Mouse (Mus musculus): Measurements from ENCODE around the gene Adra2b. TPM values are rescaled to one million over a fixed set of nuclear protein-coding genes. Genes with fewer than 3 reads are reported as not detected.

Adra2b gene
- polyA plus RNA-seq, 1 experiment from 2014 or later = 0.90 TPM

- 77% methylated on average over 7 of the region's 7 CpGs for WGBS
- Histone ChIP-seq H3K36me3 (ENCODE audit: control insufficient read depth, insufficient read depth, low read length) (no peaks in the 10 kb centered on the region), H3K4me3 (ENCODE audit: low read length) (no peak overlapping the region), H3K9me3 (ENCODE audit: control insufficient read depth, low read length) (no peaks in the 10 kb centered on the region), H3K27me3 (replicated peaks; ENCODE audit: control insufficient read depth, insufficient read depth, low read length) (no peaks in the 10 kb centered on the region), H3K9ac (ENCODE audit: low read depth, low read length) (no peak overlapping the region), H3K27ac (ENCODE audit: low read depth, low read length) (no peak overlapping the region), H3K4me1 (ENCODE audit: control insufficient read depth, insufficient read depth, low read depth, low read length) (no peaks in the 10 kb centered on the region), H3K4me2 (ENCODE audit: low read length) (no peak overlapping the region)
- no peak for ATAC-seq
Measured at GRCm38 (mm10) chr2:127324456-127324855, 38.6 kb upstream of the Adra2b start.

- no peaks in the 10 kb centered on the region for H3K27me3 ChIP-seq (replicated peaks; ENCODE audit: control insufficient read depth, insufficient read depth, low read length)
- no peak overlapping the region for H3K9ac ChIP-seq (ENCODE audit: low read depth, low read length)
- no peaks in the 10 kb centered on the region for H3K4me1 ChIP-seq (ENCODE audit: control insufficient read depth, insufficient read depth, low read depth, low read length)
- H3K4me2 ChIP-seq (ENCODE audit: low read length) = no peak overlapping the region
- 83% methylated on average over 12 of the region's 12 CpGs for WGBS
- ATAC-seq = no peak
- no peaks in the 10 kb centered on the region for H3K9me3 ChIP-seq (ENCODE audit: control insufficient read depth, low read length)
- no peaks in the 10 kb centered on the region for H3K36me3 ChIP-seq (ENCODE audit: control insufficient read depth, insufficient read depth, low read length)
- H3K27ac ChIP-seq (ENCODE audit: low read depth, low read length) = no peak overlapping the region
- no peak overlapping the region for H3K4me3 ChIP-seq (ENCODE audit: low read length)
Measured at GRCm38 (mm10) chr2:127328090-127328851, 34.7 kb upstream of the Adra2b start.

GRCm38 (mm10) chr2:127332807-127333570, 30.0 kb upstream of the Adra2b start:
- H3K27ac ChIP-seq (ENCODE audit: low read depth, low read length) = no peak overlapping the region
- no peak for ATAC-seq
- no peaks in the 10 kb centered on the region for H3K36me3 ChIP-seq (ENCODE audit: control insufficient read depth, insufficient read depth, low read length)
- 78% methylated on average over 14 of the region's 14 CpGs for WGBS
- no peaks in the 10 kb centered on the region for H3K9me3 ChIP-seq (ENCODE audit: control insufficient read depth, low read length)
- H3K4me2 ChIP-seq (ENCODE audit: low read length) = no peak overlapping the region
- peaks cover 14% of the 10 kb centered on the region for H3K27me3 ChIP-seq (replicated peaks; ENCODE audit: control insufficient read depth, insufficient read depth, low read length)
- H3K9ac ChIP-seq (ENCODE audit: low read depth, low read length) = no peak overlapping the region
- peaks cover 11% of the 10 kb centered on the region for H3K4me1 ChIP-seq (ENCODE audit: control insufficient read depth, insufficient read depth, low read depth, low read length)
- H3K4me3 ChIP-seq (ENCODE audit: low read length) = no peak overlapping the region

GRCm38 (mm10) chr2:127333945-127334603, 28.9 kb upstream of the Adra2b start:
- 75% methylated on average over 5 of the region's 5 CpGs for WGBS
- no peak overlapping the region for H3K4me2 ChIP-seq (ENCODE audit: low read length)
- H3K27ac ChIP-seq (ENCODE audit: low read depth, low read length) = no peak overlapping the region
- no peaks in the 10 kb centered on the region for H3K9me3 ChIP-seq (ENCODE audit: control insufficient read depth, low read length)
- no peak for ATAC-seq
- H3K4me3 ChIP-seq (ENCODE audit: low read length) = no peak overlapping the region
- H3K36me3 ChIP-seq (ENCODE audit: control insufficient read depth, insufficient read depth, low read length) = no peaks in the 10 kb centered on the region
- H3K4me1 ChIP-seq (ENCODE audit: control insufficient read depth, insufficient read depth, low read depth, low read length) = peaks cover 11% of the 10 kb centered on the region
- H3K9ac ChIP-seq (ENCODE audit: low read depth, low read length) = no peak overlapping the region
- H3K27me3 ChIP-seq (replicated peaks; ENCODE audit: control insufficient read depth, insufficient read depth, low read length) = peaks cover 14% of the 10 kb centered on the region

- no peak overlapping the region for H3K4me3 ChIP-seq (ENCODE audit: low read length)
- no peaks in the 10 kb centered on the region for H3K9me3 ChIP-seq (ENCODE audit: control insufficient read depth, low read length)
- no peak overlapping the region for H3K27ac ChIP-seq (ENCODE audit: low read depth, low read length)
- peaks cover 11% of the 10 kb centered on the region for H3K4me1 ChIP-seq (ENCODE audit: control insufficient read depth, insufficient read depth, low read depth, low read length)
- H3K9ac ChIP-seq (ENCODE audit: low read depth, low read length) = no peak overlapping the region
- peaks cover 14% of the 10 kb centered on the region for H3K27me3 ChIP-seq (replicated peaks; ENCODE audit: control insufficient read depth, insufficient read depth, low read length)
- no peaks in the 10 kb centered on the region for H3K36me3 ChIP-seq (ENCODE audit: control insufficient read depth, insufficient read depth, low read length)
- no peak for ATAC-seq
- H3K4me2 ChIP-seq (ENCODE audit: low read length) = no peak overlapping the region; the same call in 1 of the 2 replicates
- WGBS = 48% methylated on average over 11 of the region's 11 CpGs
Measured at GRCm38 (mm10) chr2:127335078-127335541, 27.9 kb upstream of the Adra2b start.

- Histone ChIP-seq H3K27me3 (replicated peaks; ENCODE audit: control insufficient read depth, insufficient read depth, low read length) (peaks cover 14% of the 10 kb centered on the region), H3K4me2 (ENCODE audit: low read length) (peak within 1 kb of the TSS; percentile 84), H3K4me3 (ENCODE audit: low read length) (peak within 1 kb of the TSS; percentile 65), H3K9ac (ENCODE audit: low read depth, low read length) (peak within 1 kb of the TSS; percentile 77), H3K9me3 (ENCODE audit: control insufficient read depth, low read length) (no peaks in the 10 kb centered on the region), H3K27ac (ENCODE audit: low read depth, low read length) (peak within 1 kb of the TSS; percentile 48; the same call in 1 of the 2 replicates), H3K36me3 (ENCODE audit: control insufficient read depth, insufficient read depth, low read length) (no peaks in the 10 kb centered on the region), H3K4me1 (ENCODE audit: control insufficient read depth, insufficient read depth, low read depth, low read length) (peaks cover 11% of the 10 kb centered on the region)
- peak; percentile 84 for ATAC-seq
- under 1% methylated on average over 41 of the region's 76 CpGs for WGBS
Measured at GRCm38 (mm10) chr2:127335767-127336496, 27.1 kb upstream of the Adra2b start, which contains the start of gene Dusp2. TSS of gene Dusp2 (plus strand) at chr2:127336159.

- peak overlapping the region; percentile 48; the same call in 1 of the 2 replicates for H3K27ac ChIP-seq (ENCODE audit: low read depth, low read length)
- ATAC-seq = no peak; the same call in 1 of the 2 replicates
- H3K4me1 ChIP-seq (ENCODE audit: control insufficient read depth, insufficient read depth, low read depth, low read length) = peaks cover 11% of the 10 kb centered on the region
- H3K9ac ChIP-seq (ENCODE audit: low read depth, low read length) = peak overlapping the region; percentile 77
- 3% methylated on average over 29 of the region's 33 CpGs for WGBS
- no peaks in the 10 kb centered on the region for H3K9me3 ChIP-seq (ENCODE audit: control insufficient read depth, low read length)
- H3K4me2 ChIP-seq (ENCODE audit: low read length) = peak overlapping the region; percentile 84
- peaks cover 14% of the 10 kb centered on the region for H3K27me3 ChIP-seq (replicated peaks; ENCODE audit: control insufficient read depth, insufficient read depth, low read length)
- peak overlapping the region; percentile 65 for H3K4me3 ChIP-seq (ENCODE audit: low read length)
- H3K36me3 ChIP-seq (ENCODE audit: control insufficient read depth, insufficient read depth, low read length) = no peaks in the 10 kb centered on the region
Measured at GRCm38 (mm10) chr2:127336497-127336832, 26.5 kb upstream of the Adra2b start.

GRCm38 (mm10) chr2:127336885-127337284, 26.1 kb upstream of the Adra2b start:
- peak; percentile 4 for ATAC-seq
- Histone ChIP-seq H3K27me3 (replicated peaks; ENCODE audit: control insufficient read depth, insufficient read depth, low read length) (peaks cover 14% of the 10 kb centered on the region), H3K36me3 (ENCODE audit: control insufficient read depth, insufficient read depth, low read length) (no peaks in the 10 kb centered on the region)

More at GRCm38 (mm10) chr2:127336885-127337284, 26.1 kb upstream of the Adra2b start:
- Histone ChIP-seq H3K4me1 (ENCODE audit: control insufficient read depth, insufficient read depth, low read depth, low read length) (peaks cover 11% of the 10 kb centered on the region), H3K9ac (ENCODE audit: low read depth, low read length) (peak overlapping the region; percentile 77), H3K4me3 (ENCODE audit: low read length) (peak overlapping the region; percentile 65), H3K27ac (ENCODE audit: low read depth, low read length) (no peak overlapping the region), H3K4me2 (ENCODE audit: low read length) (peak overlapping the region; percentile 84), H3K9me3 (ENCODE audit: control insufficient read depth, low read length) (no peaks in the 10 kb centered on the region)
- WGBS = 50% methylated on average over 5 of the region's 5 CpGs
